Mouse (Mus musculus) right cerebral cortex, adult 18-20 months (tissue): ENCODE results near the gene 2310022B05Rik.
A peak's percentile ranks its signal among the peaks of the same experiment; 100 is the strongest.

ENCODE experiments used
- DNase-seq: peaks from one replicate; pipeline ENCODE4 v3.0.0; 2022; ENCODE audit warnings: mixed read lengths

2310022B05Rik gene

DNA sequence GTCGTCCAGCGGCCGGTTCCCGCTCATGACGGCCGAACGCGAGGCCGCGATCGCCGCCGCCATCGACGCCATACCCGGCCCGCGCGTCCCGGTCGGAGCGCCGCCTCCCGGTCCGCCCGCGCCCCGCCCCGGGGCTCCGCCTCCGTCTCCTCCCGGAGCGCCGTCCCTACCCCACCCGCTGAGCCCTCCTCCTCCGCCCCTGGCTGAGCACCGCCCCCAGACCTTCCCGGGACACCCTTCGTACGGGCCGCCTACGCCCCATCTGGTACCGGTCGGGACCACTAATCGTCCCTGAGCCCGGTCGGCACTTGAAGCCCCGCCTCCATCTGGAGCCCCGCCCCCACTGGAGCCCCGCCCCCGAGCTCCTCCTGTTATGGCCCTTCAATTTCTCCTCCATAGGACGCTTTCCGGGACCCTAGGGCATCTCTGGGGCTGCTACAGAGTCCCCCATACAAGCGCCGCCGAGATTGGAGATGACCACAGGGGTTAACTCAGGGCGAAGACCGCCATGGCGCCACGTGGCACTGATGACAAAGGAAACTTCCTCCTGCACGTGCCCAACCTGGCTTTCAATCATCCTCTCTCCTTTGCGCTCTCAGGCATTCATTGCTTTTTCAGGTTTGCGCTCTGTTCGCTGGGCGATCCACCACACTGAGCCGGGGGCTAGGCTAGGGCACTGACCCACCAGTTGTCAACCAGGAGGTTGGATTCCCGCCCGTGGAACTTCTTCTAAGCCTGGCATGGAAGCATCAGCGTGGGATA lies at the start of gene 2310022B05Rik:
TSS of gene 2310022B05Rik (minus strand) at position 258 of the 762 bp plus-strand sequence.
- peak; percentile 84 for DNase-seq

GRCm38 (mm10) chr8:124705823-124706222 lies 42.7 kb upstream of the 2310022B05Rik start:
- no peak for DNase-seq

- no peak for DNase-seq
Measured at GRCm38 (mm10) chr8:124704376-124704775, 41.2 kb upstream of the 2310022B05Rik start.

GRCm38 (mm10) chr8:124703526-124703925 lies 40.4 kb upstream of the 2310022B05Rik start:
- no peak for DNase-seq

DNA sequence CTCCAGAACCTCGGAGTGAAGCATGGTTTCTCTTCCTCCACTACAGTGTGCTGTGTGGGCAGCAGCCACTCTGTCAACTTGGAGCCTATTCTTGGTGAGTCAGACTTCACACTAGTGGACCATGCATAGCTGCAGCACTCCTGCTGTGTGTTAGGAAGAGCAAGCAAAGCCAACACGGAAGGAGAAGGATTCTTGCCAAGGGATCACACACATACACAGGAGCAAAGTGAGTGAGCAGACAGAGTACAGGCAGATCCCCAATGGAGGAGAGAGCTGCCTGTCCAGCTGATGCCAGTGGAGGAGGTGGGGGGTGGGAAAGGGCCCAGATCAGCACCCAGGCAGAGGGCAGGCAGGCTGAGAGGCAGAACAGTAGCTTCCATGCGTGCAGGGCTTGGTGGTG lies 39.0 kb upstream of the 2310022B05Rik start:
- DNase-seq = peak; percentile 57

- no peak for DNase-seq
Measured at GRCm38 (mm10) chr8:124701023-124701422, 37.9 kb upstream of the 2310022B05Rik start.

- DNase-seq = no peak
Measured at GRCm38 (mm10) chr8:124700271-124700670, 37.1 kb upstream of the 2310022B05Rik start.

GRCm38 (mm10) chr8:124695424-124696100 lies 32.4 kb upstream of the 2310022B05Rik start:
- DNase-seq = no peak

- DNase-seq = no peak
Measured at GRCm38 (mm10) chr8:124691706-124692105, 28.5 kb upstream of the 2310022B05Rik start.

GRCm38 (mm10) chr8:124688899-124689298 lies 25.7 kb upstream of the 2310022B05Rik start:
- DNase-seq = no peak

DNA sequence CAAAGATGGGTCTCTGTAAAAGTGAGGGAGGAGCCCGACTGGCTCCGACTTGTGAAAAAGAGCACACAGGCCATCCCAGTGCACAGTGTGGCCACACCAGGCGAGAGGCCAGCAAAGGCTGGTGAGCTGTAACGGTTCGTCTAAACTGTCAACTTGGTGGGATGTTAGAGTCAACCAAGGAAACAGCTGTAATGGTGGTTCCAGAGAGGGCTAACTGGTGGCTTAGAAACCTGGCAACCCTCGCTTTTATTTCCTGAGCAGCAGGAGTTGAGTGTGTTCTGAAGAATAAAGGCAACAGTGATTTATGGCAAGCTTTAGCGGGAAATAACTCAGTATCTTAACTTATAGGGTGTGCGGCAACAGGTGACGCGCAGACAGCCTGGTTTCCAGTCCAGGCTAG lies 19.0 kb upstream of the 2310022B05Rik start:
- no peak for DNase-seq

DNA sequence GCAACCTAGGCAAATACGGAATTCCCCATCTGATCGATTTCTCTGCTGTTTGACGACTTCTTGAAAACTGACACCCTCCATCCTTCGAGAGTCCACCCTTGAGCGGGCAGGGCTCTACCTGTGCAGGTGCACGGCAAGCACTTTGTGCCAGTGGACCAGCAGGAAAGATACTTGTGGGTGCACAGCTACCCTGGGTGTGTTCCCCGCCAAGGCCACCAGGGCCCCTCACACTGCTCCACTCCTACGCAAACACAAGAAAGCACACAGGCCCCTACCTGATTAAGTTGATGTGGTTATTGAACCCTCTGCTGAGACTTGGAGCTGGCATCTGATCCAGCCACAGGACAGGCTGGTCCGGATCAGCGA lies 18.6 kb upstream of the 2310022B05Rik start:
- DNase-seq = no peak

DNA sequence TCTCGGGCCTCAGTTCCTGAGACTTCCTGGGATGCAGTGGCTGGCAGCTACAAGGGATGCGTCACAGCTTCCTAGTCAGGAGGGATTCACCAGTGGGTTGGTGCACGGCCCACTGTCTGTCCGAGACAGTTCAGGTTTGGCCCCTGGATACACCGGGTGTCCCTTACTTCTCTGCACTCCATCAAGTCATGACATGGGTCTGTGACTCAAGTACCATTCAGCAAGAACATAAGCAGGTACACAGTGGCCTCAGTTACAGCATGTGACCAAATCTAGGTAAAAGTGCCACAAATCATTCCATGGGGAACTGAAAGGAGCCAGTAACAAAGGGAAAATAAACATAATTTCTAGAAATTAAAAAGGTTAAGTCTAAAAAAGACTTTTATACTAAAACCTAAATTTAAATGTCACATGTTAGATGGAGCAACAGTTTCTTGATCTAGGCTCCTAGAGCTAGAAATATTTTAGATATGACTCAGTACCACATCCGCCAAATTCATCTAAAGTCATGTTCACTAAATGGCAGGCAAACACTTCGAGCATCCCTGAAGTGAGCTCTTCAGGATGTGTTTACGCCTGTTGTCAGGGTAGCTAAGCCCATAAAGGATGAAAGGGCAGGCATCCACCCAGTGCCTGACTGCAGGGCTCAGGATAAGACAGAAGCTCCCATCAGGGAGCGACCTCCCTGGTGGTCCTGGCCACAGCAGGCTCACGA lies 18.1 kb upstream of the 2310022B05Rik start:
- DNase-seq = no peak

- DNase-seq = no peak
Measured at GRCm38 (mm10) chr8:124678246-124678645, 15.1 kb upstream of the 2310022B05Rik start.

GRCm38 (mm10) chr8:124677486-124677885 lies 14.3 kb upstream of the 2310022B05Rik start:
- DNase-seq = peak; percentile 89

- DNase-seq = no peak
Measured at GRCm38 (mm10) chr8:124677078-124677477, 13.9 kb upstream of the 2310022B05Rik start.

DNA sequence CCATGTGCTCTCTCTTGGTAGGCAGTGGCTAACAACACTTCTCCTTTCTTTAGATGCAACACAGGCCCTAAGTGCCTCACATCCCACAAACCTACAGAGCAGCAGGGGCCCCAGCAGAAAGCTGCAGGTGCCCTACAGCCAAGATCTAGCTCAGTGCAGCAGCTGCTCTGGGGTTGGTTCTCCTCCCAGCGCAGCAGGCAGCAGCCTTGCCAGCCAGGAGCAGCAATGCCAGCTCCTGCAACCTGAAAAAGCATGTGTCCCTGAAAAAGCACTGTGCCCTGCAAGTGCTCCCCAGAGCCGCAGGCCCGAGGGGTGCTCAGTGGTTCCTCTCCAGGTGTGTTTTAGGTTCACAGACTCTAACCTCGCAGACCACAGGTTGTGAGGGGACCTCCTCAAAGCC lies 13.5 kb upstream of the 2310022B05Rik start:
- peak; percentile 10 for DNase-seq

- DNase-seq = no peak
Measured at GRCm38 (mm10) chr8:124672345-124672744, 9.2 kb upstream of the 2310022B05Rik start.

GRCm38 (mm10) chr8:124668798-124669197 lies 5.6 kb upstream of the 2310022B05Rik start:
- DNase-seq = no peak

- DNase-seq = no peak
Measured at GRCm38 (mm10) chr8:124664414-124664813, 1.2 kb upstream of the 2310022B05Rik start.

DNA sequence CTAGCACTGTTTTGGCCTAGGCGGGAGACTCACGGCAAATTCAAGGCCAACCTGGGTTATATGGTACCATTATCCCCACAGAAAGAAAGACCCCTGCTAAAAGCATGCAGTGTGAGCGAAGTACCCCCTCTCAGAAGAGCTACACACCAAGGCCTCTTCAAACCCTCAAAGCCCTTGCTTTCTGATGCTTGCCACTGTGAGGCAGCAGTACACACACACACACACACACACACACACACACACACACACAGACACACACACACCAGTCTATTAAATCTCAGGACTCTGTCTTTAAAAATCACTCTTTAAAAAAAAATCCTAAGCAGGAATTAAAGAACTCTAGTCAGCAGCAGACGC lies 683 bp upstream of the 2310022B05Rik start:
- DNase-seq = no peak

DNA sequence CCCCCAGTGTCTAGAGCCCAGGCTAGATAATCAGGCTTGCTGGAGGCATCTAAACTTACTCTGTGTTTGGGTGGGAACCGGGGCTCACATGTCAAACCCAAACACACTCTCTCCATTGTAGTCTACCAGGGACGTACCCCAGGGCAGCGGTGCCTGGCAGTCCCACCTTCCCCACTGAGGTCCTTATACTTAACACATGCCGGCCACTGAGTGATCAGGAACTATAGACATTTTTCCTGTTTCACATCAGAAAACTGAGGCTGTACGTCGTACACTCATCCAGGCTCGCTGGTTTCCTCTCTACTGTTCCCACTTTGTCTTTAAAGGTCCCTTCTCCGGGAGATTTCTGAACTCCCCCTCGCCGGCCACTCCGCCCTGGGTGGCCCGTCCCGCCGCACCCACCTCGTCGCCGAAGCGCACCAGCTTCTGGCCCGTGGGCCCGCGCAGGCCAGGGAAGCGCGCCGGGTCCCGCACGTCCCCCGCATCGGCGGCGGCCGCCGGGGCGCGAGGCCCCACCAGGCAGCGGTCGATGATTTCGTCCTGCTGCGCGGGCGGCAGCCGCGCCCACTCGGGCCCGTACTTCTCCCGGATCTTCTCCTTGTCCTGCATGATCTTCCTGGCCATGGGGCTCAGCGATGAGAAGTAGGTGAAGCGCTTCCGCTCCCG lies 590 bp downstream of the 2310022B05Rik start:
- no peak for DNase-seq

DNA sequence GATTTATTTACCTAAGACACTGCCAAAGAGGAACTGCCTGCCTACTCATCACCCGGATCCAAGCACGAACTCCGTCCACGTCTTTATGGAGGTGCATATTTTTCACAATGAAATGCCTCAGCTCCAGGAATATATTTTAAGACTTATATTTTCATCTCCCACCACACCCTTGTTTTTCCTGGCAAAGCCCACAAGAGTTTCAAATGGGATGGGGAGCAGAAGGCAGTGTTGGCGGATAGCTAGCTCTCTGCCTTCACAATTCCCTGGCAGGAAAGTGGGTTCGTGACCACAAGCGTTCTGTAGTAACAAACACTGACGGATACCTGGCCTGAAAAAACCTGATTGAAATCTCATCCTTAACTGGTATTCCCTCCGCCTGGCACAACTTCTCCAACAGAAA lies 1.4 kb downstream of the 2310022B05Rik start:
- peak; percentile 71 for DNase-seq
